Mouse (Mus musculus) liver, adult (tissue): Measurements from ENCODE around the gene Cpm.

Experiments used
- GATA4 ChIP-seq: IDR thresholded peaks from 2 replicates; pipeline ENCODE4 v1.6.1; 2014; ENCODE audit warnings: mild to moderate bottlenecking, low read length; ENCODE audit not compliant: insufficient replicate concordance

The Cpm gene

GRCm38 (mm10) chr10:117634323-117635030 lies 5.2 kb downstream of the Cpm start:
- no peak for TF ChIP-seq GATA4

DNA sequence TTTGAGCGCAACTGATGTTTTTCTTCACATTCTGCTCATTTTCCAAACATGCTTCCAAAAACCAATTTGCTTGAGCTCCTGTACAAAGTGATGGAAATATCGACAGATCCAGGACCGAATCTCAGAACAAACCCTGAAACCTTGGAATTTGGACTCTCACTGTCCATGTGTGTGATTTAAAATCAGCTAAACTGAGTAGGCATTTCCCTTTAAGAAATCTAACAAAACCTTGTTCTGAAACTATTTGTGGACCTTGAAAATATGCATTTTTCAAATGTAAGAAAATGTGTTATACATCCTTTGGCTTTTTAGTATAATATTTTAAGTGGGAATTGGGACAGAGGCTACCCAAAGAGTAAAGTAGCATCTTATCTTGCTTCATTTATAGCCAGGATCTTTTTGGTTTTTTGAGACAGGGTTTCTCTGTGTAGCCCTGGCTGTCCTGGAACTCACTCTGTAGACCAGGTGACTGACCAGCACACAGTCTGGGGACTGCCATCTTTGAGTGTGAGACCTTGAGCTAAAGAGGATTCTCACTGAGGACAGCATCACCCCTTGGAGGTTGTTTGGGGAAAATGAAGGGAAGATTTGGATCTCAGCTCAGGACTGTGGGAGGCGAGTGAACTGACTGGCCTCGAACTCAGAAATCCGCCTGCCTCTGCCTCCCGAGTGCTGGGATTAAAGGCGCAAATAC lies 5.9 kb downstream of the Cpm start:
- TF ChIP-seq GATA4 = no peak

DNA sequence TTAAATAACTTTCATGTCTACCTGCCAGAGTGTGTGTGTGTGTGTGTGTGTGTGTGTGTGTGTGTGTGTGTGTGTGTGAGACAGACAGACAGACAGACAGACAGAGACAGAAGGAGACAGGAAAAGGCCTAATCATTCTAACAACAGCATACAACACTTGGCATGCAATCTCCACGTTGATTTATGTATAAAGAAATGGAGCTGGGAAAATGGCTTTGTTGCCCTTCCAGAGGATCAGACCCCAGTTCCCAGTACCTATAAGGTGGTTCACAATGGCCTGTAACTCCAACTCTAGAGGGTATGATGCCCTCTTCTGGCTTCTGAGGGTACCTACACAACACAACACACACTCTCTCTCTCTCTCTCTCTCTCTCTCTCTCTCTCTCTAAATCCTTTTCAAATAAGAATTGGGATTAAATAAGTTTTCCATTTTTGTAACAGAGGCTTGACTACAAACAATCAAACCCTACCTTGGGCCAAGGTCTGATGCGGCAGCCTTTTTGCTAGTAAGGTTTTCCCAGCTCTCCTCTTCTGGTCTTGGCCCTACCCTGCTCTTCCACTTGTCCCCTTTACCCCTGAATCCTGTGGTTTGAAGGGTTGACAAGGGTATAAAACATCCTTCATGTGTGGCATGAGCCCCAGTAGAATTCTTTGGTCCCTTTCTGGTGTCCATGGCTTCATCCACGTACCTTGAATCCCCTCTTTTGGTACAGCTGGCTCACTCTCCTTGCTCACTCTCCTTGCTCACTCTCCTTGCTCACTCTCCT lies 6.7 kb downstream of the Cpm start:
- no peak for TF ChIP-seq GATA4

DNA sequence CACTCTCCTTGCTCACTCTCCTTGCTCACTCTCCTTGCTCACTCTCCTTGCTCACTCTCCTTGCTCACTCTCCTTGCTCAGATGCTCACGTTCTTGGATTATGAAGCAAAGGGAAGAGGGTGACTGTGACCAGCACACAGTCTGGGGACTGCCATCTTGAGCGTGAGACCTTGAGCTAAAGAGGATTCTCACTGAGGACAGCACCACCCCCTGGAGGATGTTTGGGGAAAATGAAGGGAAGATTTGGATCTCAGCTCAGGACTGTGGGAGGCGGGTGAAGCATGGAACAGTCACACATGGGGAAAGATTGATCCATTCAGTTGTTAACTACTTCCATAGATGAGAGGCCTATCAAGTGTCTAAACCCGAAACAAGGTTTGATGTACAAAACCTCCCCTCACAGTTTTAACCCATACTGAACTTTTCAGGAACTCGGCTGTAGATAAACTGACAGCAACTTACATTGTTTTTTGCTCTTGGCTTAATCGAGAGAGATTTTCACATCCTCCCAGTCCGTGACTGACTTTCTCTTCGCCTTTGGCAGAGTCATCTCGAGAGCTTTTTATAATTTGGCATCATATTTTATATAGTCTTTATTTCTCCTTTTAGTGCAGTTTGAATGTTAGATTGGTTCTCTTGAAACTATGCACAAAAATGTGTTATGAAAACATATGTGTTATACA lies 7.9 kb downstream of the Cpm start:
- TF ChIP-seq GATA4 = no peak

GRCm38 (mm10) chr10:117637745-117638577 lies 8.7 kb downstream of the Cpm start:
- TF ChIP-seq GATA4 = no peak

DNA sequence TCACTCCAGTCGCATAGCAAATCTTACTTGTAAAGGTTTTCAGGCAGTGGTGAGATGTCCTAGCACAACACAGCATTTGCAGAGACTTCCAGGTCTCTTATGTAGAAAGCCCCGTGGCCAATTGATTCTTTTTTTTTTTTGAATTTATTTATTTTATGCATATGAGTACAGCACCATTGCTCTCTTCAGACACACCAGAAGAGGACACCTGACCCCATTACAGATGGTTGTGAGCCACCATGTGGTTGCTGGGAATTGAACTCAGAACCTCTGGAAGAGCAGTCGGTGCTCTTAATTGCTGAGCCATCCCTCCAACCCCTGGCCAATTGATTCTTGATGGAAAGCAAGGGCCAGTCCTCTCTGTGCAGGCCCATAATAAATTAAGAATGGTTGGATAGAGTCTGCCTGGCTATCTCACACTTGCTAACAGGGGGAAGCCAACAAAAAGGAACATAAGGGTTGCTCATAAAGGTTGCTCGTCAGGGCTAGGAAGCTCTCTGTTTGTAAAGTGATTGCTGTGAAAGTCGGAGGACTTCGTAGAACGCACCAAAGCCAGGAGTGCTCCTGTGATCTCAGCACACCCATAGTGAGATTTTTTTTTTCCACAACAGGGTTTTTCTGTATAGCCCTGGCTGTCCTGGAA lies 9.4 kb downstream of the Cpm start:
- TF ChIP-seq GATA4 = no peak

GRCm38 (mm10) chr10:117639221-117639599 lies 9.9 kb downstream of the Cpm start:
- TF ChIP-seq GATA4 = no peak

DNA sequence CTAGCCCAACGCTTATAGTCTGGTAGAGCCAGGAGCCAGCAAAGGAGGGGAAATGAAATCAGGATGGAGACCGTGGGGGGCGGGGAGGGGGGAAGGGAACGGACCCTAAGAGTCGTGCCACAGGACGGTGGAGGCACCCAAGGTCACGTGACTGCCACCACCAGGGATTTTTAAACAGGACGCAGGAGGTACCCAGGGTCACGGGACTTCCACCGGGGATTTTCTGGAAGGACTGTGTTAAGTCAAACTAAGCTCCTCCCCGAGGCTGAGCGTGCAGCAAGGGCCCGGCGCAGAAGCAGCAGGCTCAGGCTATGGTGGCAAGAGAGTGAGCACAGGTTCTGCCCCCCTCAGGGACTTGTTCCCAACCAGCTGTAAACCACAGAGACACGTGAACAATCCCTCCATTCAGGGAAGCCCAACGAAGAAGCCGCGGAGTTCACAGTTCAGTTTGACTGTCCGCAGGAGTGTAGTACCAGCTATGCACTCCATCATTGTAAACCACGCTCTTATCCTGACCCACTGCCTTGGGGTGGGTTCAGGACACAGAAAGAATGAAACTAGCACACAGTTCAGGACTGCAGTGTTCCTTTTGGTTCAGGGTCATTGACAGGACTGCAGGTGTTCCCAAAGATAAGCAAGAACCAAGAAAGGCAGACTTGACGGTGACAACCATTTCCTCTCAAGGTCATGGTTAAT lies 10.7 kb downstream of the Cpm start:
- no peak for TF ChIP-seq GATA4

GRCm38 (mm10) chr10:117640595-117641078 lies 11.3 kb downstream of the Cpm start:
- TF ChIP-seq GATA4 = no peak

DNA sequence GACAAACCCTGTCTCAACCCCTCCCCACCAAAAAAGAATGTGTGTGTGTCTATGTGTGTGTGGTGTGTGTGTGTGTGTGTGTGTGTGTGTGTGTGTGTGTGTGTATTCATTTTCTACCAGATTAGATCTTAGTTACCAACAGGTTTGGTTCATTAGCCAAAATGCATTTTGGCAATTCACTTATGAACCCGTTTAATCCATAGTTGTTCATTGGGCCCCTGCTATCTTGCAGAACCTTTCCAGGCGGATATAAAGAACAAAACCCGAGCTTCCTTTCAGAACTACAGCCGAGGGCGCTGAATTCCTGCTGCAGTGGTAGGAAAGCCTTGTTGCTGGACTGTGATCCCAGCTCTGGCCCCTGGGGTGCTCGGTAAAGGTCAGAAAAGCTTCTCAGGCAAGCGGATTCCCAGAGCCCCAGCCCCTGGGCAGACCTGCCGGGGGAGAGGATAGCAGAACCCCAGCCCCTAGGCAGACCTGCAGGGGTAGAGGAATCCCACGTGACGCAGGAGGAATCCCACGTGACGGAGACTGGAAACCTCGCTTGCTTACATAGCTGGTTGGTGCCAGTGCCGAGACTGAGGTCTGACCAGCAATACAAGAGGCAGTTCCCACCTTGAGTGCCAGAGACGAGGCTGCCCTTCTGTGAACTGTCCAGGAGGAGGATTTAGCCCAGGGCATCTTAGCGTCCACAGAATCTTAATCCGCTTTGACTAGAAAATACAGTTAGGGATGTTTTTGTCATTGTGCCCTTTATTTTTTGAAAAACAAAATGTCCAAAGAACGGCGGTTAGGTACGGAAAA lies 12.3 kb downstream of the Cpm start:
- no peak for TF ChIP-seq GATA4

DNA sequence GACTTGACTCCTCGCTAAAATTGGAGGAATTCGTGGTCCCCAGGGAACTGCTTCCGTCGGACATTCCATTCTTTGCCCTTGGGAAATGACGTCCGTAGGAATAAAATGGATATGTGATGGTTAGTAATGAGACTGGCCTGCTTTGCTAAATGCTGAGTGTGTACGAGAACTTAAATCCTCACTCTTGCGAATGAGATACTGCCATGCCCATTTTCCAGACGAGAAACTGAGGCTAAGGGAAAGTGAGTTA lies 12.8 kb downstream of the Cpm start:
- TF ChIP-seq GATA4 = no peak

DNA sequence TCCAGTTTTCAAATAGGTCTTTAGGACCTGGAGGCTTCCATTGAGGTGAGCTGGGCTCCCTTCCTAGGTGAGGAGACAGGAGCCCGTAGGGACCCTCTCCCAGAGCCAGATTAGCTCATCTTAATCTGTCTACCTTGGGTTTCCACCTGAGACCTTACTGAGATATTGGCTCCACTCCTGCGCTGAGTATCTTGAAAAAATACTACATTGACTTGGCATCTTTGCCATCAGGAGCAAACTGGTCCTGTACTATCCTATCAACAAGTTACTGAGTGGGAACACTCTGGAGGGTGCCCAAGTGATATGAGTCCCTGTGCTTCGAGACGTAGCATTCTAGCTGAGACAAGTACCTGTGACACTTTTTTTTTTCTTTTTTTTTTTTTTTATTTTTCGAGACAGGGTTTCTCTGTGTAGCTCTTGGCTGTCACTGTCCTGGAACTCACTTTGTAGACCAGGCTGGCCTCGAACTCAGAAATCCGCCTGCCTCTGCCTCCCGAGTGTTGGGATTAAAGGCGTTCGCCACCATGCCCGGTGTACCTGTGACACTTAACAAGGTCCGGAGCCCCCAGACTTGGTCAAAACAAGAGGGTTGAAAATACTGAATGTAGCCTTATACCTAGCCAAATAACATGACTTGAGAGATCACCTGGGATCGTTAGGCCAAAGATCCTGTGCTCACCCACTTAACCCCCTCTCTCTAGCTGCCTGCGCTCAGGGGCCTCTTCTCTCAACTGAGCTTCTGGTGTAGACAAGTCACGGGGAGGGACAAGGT lies 13.4 kb downstream of the Cpm start:
- no peak for TF ChIP-seq GATA4
